Mouse (Mus musculus): ENCODE measurements at regions not wholly inside any gene's neighbourhood (a gene's known extent, or its start where the extent isn't known, plus 50 kb on each side); places are given as distances from the start of the nearest gene placed in this dataset.
A peak's percentile ranks its signal among the peaks of the same experiment; 100 is the strongest.

DNA sequence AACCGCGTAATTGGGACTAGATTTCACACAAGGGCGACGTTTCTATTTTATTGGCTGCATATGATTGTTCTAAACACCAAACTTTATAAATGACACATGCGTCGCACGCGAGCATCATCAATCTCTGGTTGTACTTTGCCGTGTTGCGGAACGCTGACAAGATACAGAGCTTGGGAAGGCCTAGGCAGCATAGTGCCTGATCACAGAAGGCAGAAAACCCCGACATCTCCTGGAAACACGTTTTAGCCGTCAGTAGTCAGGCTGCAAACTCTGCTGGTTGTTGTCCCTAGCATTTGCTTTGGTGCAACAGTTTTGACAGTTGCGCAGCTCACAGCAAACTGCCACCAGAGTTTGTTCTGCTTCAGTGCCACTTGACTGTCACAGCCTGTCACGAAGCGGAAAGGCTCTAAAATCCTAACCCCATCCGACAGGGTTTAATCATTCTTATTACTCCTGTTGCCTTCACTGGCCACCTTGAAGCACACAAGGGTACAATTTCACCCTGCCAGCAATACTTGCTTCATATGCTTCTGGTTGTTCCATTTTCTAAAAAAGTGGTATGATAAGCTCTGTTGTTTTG lies 380.2 kb upstream of the Tenm3 start:
- H3K36me3 ChIP-seq, result no peaks in the 10 kb centered on the region
- H3K27me3 ChIP-seq (replicated peaks), result no peaks in the 10 kb centered on the region
- H3K9ac ChIP-seq (replicated peaks), result no peak overlapping the region
- whole genome bisulfite sequencing, result 61% methylated on average over 18 of the region's 18 CpGs
- ATAC-seq (ENCODE audit: low FRiP score), result no peak
- H3K4me3 ChIP-seq (replicated peaks), result no peak overlapping the region
- no peak overlapping the region for H3K27ac ChIP-seq (replicated peaks)
- no peaks in the 10 kb centered on the region for H3K9me3 ChIP-seq (replicated peaks)
- 0 out of 2 replicates have a peak, but pooled peaks cover 7% of the 10 kb centered on the region for H3K4me1 ChIP-seq
- H3K4me2 ChIP-seq, result no peak overlapping the region

DNA sequence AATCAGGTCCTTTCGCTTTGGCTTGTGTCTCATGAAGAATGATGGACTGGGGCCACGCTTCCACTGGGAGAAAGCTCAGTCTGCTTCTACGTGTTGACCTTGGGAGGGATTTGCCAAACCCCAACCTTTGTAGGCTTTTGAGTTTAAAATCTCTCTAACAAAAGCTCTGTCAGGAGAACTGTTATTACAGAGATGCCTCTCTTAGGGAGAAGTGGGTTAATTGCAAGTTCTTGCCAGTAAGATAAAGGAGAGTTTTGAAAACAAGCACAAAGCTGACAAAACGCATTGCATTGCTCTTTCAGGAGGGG lies 351.5 kb upstream of the Tenm3 start:
- Histone ChIP-seq H3K36me3 (no peaks in the 10 kb centered on the region), H3K9me3 (replicated peaks) (no peaks in the 10 kb centered on the region), H3K9ac (replicated peaks) (no peak overlapping the region), H3K27me3 (replicated peaks) (no peaks in the 10 kb centered on the region), H3K4me3 (replicated peaks) (no peak overlapping the region), H3K27ac (replicated peaks) (no peak overlapping the region), H3K4me2 (no peak overlapping the region), H3K4me1 (no peaks in the 10 kb centered on the region)
- ATAC-seq (ENCODE audit: low FRiP score), result no peak
- 70% methylated on average over 4 of the region's 4 CpGs for WGBS

DNA sequence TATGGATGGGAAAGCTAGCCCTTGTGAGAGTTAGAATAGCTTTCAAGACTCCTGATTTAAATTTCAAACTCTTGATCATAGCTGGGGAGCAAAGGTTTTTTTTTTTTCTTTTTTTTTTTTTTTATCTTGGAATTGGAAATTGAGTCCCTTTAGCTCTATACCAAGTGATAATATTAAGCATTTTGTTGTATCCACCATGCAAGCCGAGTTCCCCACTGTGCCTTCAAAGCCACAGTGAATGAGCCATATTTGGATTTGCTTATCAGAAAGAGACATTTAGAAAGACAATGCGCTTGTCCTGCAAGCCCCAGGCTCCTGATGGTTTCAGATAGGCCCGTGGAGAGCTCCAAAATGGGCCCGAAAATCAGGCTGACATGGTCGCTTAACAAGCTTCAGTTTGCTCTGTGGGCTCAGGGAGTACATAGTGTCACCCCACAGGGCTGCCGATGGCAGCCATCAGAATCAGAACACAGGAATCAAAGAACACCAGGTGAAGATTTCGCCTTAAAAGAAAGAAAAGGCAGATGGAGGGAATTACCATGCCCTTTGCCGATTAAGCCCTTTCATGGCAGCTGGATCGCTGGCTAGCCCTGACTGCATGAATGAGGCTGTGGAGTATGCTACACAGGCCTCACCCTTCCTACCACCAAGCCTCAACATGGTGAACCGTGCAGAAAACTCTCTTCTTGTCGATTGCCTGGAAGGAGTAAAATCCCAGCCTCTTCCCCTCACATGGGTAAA lies 351.0 kb upstream of the Tenm3 start:
- no peaks in the 10 kb centered on the region for H3K36me3 ChIP-seq
- H3K4me1 ChIP-seq, result no peaks in the 10 kb centered on the region
- no peak overlapping the region for H3K4me2 ChIP-seq
- 52% methylated on average over 11 of the region's 11 CpGs for WGBS
- no peak overlapping the region for H3K9ac ChIP-seq (replicated peaks)
- no peaks in the 10 kb centered on the region for H3K27me3 ChIP-seq (replicated peaks)
- 0 out of 2 replicates have a peak overlapping the region, but pooled peaks have one; percentile 11 for H3K27ac ChIP-seq (replicated peaks)
- no peak overlapping the region for H3K4me3 ChIP-seq (replicated peaks)
- no peak for ATAC-seq (ENCODE audit: low FRiP score)
- no peaks in the 10 kb centered on the region for H3K9me3 ChIP-seq (replicated peaks)

DNA sequence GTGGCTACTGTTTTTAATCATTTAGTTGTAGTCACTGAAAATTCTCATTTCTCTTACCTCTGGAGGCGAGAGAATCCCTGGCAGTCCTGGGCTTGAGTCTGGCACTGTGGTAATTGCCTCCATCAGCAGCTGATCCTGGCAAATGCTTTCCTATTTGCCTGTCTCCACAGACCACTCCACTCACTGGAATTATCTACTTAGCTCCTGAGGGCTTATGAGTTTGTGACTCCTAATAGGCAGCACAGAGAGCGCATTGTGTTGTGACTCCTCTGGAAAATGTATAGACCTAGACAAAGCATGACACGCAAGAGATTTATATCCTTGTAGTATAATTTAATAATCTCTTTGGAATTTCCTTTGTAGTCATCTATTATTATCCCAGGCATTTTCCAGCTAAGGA lies 343.1 kb upstream of the Tenm3 start:
- WGBS, result 37% methylated on average over 3 of the region's 3 CpGs
- H3K4me1 ChIP-seq, result 0 out of 2 replicates have a peak, but pooled peaks cover 3% of the 10 kb centered on the region
- no peak overlapping the region for H3K27ac ChIP-seq (replicated peaks)
- H3K27me3 ChIP-seq (replicated peaks), result no peaks in the 10 kb centered on the region
- no peaks in the 10 kb centered on the region for H3K9me3 ChIP-seq (replicated peaks)
- ATAC-seq (ENCODE audit: low FRiP score), result no peak
- H3K9ac ChIP-seq (replicated peaks), result no peak overlapping the region
- no peak overlapping the region for H3K4me2 ChIP-seq
- no peaks in the 10 kb centered on the region for H3K36me3 ChIP-seq
- no peak overlapping the region for H3K4me3 ChIP-seq (replicated peaks)

DNA sequence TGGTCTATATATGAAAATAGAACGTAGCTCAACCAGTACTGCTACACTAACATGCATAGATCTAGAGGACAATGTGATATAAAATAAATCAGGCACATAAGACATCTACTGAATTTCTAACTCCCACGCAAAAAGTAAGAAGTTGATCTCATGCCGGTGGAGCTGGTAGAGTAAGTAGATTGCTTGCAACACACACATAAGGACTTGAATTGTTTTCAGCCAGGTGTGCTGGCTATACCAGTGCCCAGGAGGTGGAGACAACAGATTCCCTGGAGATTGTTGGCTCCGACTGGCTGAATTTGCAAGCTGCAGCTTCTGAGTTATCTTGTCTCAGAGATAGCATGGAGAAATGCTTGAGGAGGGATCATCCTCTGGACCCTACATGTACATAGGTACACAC lies 331.6 kb upstream of the Tenm3 start:
- 91% methylated on average over 4 of the region's 4 CpGs for WGBS
- Histone ChIP-seq H3K27ac (replicated peaks) (no peak overlapping the region), H3K9me3 (replicated peaks) (no peaks in the 10 kb centered on the region), H3K9ac (replicated peaks) (no peak overlapping the region), H3K4me2 (no peak overlapping the region), H3K4me1 (no peaks in the 10 kb centered on the region), H3K27me3 (replicated peaks) (no peaks in the 10 kb centered on the region), H3K4me3 (replicated peaks) (no peak overlapping the region), H3K36me3 (no peaks in the 10 kb centered on the region)
- ATAC-seq (ENCODE audit: low FRiP score), result no peak

DNA sequence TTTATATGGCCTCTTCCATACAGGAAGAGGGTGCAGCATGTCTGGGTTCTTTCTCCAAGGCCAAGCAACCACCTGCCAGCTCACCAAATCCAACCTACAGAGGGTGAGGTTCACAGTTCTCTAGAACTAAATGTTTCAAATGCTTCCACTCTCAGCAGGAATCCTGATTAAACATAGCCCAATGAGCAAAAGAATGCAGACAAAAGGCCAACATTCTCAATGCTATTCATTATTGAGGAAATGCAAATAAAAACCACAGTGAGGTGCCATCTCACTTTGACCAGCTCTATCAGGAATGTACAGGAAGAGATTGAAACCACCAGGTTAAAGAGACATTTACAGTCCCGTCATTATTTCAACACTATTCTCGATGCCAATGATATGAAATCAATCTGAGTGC lies 331.2 kb upstream of the Tenm3 start:
- H3K36me3 ChIP-seq, result no peaks in the 10 kb centered on the region
- no peaks in the 10 kb centered on the region for H3K9me3 ChIP-seq (replicated peaks)
- 87% methylated on average over 2 of the region's 2 CpGs for whole genome bisulfite sequencing
- no peak overlapping the region for H3K4me3 ChIP-seq (replicated peaks)
- no peak overlapping the region for H3K9ac ChIP-seq (replicated peaks)
- no peaks in the 10 kb centered on the region for H3K4me1 ChIP-seq
- H3K4me2 ChIP-seq, result no peak overlapping the region
- no peak for ATAC-seq (ENCODE audit: low FRiP score)
- H3K27ac ChIP-seq (replicated peaks), result no peak overlapping the region
- H3K27me3 ChIP-seq (replicated peaks), result no peaks in the 10 kb centered on the region

DNA sequence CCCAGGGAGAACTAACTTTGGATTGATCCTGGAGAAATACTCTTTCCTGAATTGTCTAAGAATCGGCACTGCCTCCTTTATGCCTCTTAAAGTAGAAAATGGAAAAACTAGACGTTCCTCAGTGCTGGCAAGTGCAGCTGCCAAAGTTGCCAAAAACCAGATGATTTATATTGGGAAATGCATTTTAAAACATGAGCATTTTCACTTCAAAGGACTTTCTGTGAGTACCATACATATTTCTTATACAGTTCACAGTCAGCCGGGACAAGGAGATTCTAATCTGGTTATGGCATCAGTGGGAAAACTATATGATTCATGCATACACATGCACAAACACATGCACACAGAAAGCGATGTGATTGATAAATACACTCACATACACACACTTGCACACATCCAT lies 315.6 kb upstream of the Tenm3 start:
- no peaks in the 10 kb centered on the region for H3K27me3 ChIP-seq (replicated peaks)
- 64% methylated on average over 4 of the region's 4 CpGs for WGBS
- no peaks in the 10 kb centered on the region for H3K36me3 ChIP-seq
- no peak overlapping the region for H3K4me3 ChIP-seq (replicated peaks)
- no peak overlapping the region for H3K27ac ChIP-seq (replicated peaks)
- peaks cover 10% of the 10 kb centered on the region; the same call in 1 of the 2 replicates for H3K4me1 ChIP-seq
- no peaks in the 10 kb centered on the region for H3K9me3 ChIP-seq (replicated peaks)
- H3K9ac ChIP-seq (replicated peaks), result no peak overlapping the region
- no peak overlapping the region for H3K4me2 ChIP-seq
- ATAC-seq (ENCODE audit: low FRiP score), result no peak

DNA sequence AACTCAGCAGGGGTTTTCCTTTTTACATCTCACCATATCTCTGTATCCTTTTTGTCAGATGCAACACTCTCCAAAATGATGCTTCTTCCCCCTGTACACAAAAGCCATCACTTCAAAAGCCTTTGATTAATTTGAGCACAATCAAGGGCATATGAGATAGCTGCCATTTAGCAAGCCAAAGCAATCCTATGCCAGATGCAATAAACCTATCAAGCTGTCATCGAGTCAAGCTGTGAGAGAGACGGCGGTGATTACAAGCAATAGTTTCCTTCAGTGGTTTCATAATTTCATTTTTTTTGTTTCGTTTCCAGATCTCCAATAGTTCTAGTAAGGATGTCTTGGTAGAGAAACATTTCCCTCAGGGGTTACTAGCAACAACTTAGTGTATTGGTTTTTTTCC lies 314.4 kb upstream of the Tenm3 start:
- H3K4me1 ChIP-seq, result peaks cover 10% of the 10 kb centered on the region; the same call in 1 of the 2 replicates
- H3K27ac ChIP-seq (replicated peaks), result no peak overlapping the region; the same call in 1 of the 2 replicates
- H3K36me3 ChIP-seq, result no peaks in the 10 kb centered on the region
- no peak overlapping the region; the same call in 1 of the 2 replicates for H3K4me2 ChIP-seq
- no peaks in the 10 kb centered on the region for H3K9me3 ChIP-seq (replicated peaks)
- ATAC-seq (ENCODE audit: low FRiP score), result no peak
- H3K4me3 ChIP-seq (replicated peaks), result no peak overlapping the region
- no peaks in the 10 kb centered on the region for H3K27me3 ChIP-seq (replicated peaks)
- 26% methylated on average over 4 of the region's 4 CpGs for WGBS
- H3K9ac ChIP-seq (replicated peaks), result no peak overlapping the region

DNA sequence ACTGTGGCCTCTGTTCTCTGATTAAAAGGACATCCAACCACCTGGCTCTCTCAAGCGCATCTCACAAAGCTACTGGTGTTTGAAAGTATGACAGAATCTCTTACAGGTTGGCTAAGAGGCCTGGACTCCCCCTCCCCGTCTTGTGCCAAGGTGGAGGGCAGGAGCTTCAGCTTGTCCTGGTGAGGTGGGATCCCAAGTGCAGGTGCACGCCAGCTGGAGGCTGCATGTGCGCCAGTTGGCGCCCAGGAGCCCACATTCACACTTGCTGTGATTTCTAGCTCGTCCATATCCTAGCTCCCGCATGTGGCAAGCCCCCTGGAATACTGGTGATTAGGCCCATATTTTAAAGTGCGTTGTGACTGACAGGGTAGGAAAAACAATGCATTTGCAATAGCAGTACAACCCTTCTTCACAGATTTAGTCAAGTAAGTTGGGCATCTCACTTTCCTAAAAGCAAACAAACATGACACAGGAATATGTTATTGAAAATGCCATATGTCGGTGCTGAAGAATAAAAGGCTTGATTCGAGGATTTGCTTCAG lies 292.8 kb upstream of the Tenm3 start:
- Histone ChIP-seq H3K4me1 (no peaks in the 10 kb centered on the region), H3K4me3 (replicated peaks) (no peak overlapping the region), H3K27me3 (replicated peaks) (no peaks in the 10 kb centered on the region), H3K36me3 (no peaks in the 10 kb centered on the region), H3K4me2 (no peak overlapping the region), H3K9me3 (replicated peaks) (no peaks in the 10 kb centered on the region), H3K27ac (replicated peaks) (no peak overlapping the region), H3K9ac (replicated peaks) (no peak overlapping the region)
- 82% methylated on average over 10 of the region's 10 CpGs for WGBS
- ATAC-seq (ENCODE audit: low FRiP score), result no peak

DNA sequence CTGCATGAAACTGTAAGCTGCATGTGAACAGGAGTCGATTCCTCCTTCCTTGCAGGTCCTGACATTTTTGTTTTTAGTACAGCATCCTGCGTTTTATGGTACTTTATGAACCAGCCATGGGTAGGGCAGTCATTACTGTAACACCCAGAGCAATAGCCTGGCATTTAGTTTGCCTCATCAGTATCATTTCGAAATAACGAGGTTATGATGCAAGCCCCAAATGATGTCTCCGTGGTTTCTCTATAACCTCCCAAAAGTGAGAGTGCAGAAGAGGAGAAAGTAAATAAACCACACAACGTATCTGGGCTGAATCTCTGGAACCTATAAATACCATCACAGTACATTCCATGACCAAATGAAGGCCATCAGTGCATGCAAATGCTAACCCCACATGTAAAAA lies 265.3 kb upstream of the Tenm3 start:
- 70% methylated on average over 6 of the region's 6 CpGs for WGBS

DNA sequence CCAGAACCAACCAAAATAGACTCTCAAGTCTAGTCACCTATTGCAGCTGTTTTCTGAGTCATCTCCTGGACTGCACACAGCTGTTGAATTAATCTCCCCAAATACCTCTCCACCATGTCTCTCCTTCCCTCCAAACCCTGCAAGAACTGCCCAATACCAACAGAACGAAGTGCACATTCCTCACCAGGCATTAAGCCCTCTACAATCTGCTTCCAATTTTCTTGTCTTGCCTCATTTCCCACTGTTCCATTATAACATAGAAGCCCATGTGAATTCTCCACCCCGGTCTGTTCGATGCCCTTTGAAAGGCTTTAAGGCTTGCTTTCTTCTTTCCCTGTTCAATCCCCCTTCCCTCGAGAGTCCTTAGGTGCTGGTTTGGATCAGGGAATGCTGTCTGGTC lies 264.9 kb upstream of the Tenm3 start:
- Histone ChIP-seq H3K4me1 (peaks cover 12% of the 10 kb centered on the region), H3K9me3 (replicated peaks) (no peaks in the 10 kb centered on the region), H3K4me2 (no peak overlapping the region), H3K27ac (replicated peaks) (0 out of 2 replicates have a peak overlapping the region, but pooled peaks have one; percentile 5), H3K4me3 (replicated peaks) (no peak overlapping the region), H3K36me3 (no peaks in the 10 kb centered on the region), H3K9ac (replicated peaks) (no peak overlapping the region), H3K27me3 (replicated peaks) (no peaks in the 10 kb centered on the region)
- ATAC-seq (ENCODE audit: low FRiP score), result no peak
- 55% methylated on average over 4 of the region's 4 CpGs for WGBS

More for the DNA sequence above, 265.3 kb upstream of the Tenm3 start:
- no peaks in the 10 kb centered on the region for H3K36me3 ChIP-seq
- H3K9ac ChIP-seq (replicated peaks), result no peak overlapping the region
- H3K4me1 ChIP-seq, result peaks cover 12% of the 10 kb centered on the region
- 0 out of 2 replicates have a peak overlapping the region, but pooled peaks have one; percentile 5 for H3K27ac ChIP-seq (replicated peaks)
- H3K27me3 ChIP-seq (replicated peaks), result no peaks in the 10 kb centered on the region
- H3K4me2 ChIP-seq, result no peak overlapping the region
- ATAC-seq (ENCODE audit: low FRiP score), result no peak
- no peak overlapping the region for H3K4me3 ChIP-seq (replicated peaks)
- H3K9me3 ChIP-seq (replicated peaks), result no peaks in the 10 kb centered on the region

DNA sequence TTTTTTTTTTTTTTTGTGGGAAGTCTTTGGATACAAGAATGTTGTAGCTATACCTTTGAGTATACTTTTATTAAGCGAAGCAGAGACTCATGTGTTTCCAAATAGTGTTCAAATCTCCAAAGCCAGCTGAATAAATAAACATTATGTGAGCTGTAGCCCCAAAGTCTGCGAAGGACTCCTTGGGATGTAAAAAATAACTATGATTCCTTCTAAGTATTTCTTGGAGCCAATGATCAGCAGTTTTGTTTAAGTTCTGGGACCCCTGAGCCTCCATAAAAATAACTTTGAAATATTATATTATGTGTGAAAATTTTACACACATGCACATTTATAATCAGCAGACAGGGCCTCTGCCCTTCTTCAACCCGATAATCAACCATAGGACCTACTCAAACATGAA lies 262.8 kb upstream of the Tenm3 start:
- no peaks in the 10 kb centered on the region for H3K9me3 ChIP-seq (replicated peaks)
- no peaks in the 10 kb centered on the region for H3K27me3 ChIP-seq (replicated peaks)
- H3K4me3 ChIP-seq (replicated peaks), result no peak overlapping the region
- H3K9ac ChIP-seq (replicated peaks), result no peak overlapping the region
- H3K4me2 ChIP-seq, result no peak overlapping the region
- H3K36me3 ChIP-seq, result no peaks in the 10 kb centered on the region
- H3K27ac ChIP-seq (replicated peaks), result no peak overlapping the region
- WGBS, result 85% methylated on average over 3 of the region's 3 CpGs
- no peak for ATAC-seq (ENCODE audit: low FRiP score)
- peaks cover 12% of the 10 kb centered on the region for H3K4me1 ChIP-seq

Data from neural tube, embryonic 15.5 days (tissue).